ENCODE assay signal across 8 mouse cellular contexts in genomic region chr4:133132027-133132426, GRCm38 (mm10). TPM values are rescaled to one million over a fixed set of nuclear protein-coding genes. Genes with fewer than 3 reads are reported as not detected.
DNase-seq lines count a peak whose midpoint lies in the region; ATAC-seq lines count a peak whose summit lies in the region.

No protein-coding gene starts in this region.

- H3K4me2 ChIP-seq in forebrain, embryonic 11.5 days (ENCODE audit: low read depth, low read length, severe bottlenecking): peak overlapping the region; percentile 64
- H3K4me2 ChIP-seq in hindbrain, embryonic 11.5 days (replicated peaks; ENCODE audit: low read depth, low read length): peak overlapping the region; percentile 59
- peak overlapping the region; percentile 78 for H3K4me2 ChIP-seq in limb, embryonic 15.5 days
- H3K4me2 ChIP-seq in midbrain, embryonic 16.5 days (ENCODE audit: low read length): peak overlapping the region; percentile 98

- H3K9ac ChIP-seq in forebrain, embryonic 11.5 days (ENCODE audit: low read length): peak overlapping the region; percentile 84
- H3K9ac ChIP-seq in hindbrain, embryonic 11.5 days (ENCODE audit: low read depth, low read length): peak overlapping the region; percentile 52
- H3K9ac ChIP-seq in limb, embryonic 15.5 days: peak overlapping the region; percentile 93
- H3K9ac ChIP-seq in midbrain, embryonic 16.5 days (ENCODE audit: low read depth, low read length): 0 out of 2 replicates have a peak overlapping the region, but pooled peaks have one; percentile 13

- H3K36me3 ChIP-seq in forebrain, embryonic 11.5 days (ENCODE audit: control insufficient read depth, insufficient read depth, low read length): no peaks in the 10 kb centered on the region
- H3K36me3 ChIP-seq in hindbrain, embryonic 11.5 days (ENCODE audit: control insufficient read depth, insufficient read depth, low read length): no peaks in the 10 kb centered on the region
- peaks cover 6% of the 10 kb centered on the region; the same call in 1 of the 2 replicates for H3K36me3 ChIP-seq in limb, embryonic 15.5 days
- no peaks in the 10 kb centered on the region for H3K36me3 ChIP-seq in midbrain, embryonic 16.5 days (ENCODE audit: control insufficient read depth, insufficient read depth, low read length)

- DNase-seq in 3134 (ENCODE audit: extremely low read depth, insufficient read length, low spot score): peak; percentile 26
- peak; percentile 41 for DNase-seq in NIH3T3 (ENCODE audit: low read depth)
- DNase-seq in forebrain, embryonic 11.5 days (ENCODE audit: low spot score): no peak
- peak; percentile 26 for DNase-seq in hindbrain, embryonic 11.5 days (ENCODE audit: low spot score)
- no peak for DNase-seq in right cerebral cortex, postnatal 14 days
- no peak for DNase-seq in urinary bladder, postnatal 4 days (ENCODE audit: low spot score in 2 of 2)

- H3K4me3 ChIP-seq in forebrain, embryonic 11.5 days (ENCODE audit: low read depth, low read length): peak overlapping the region; percentile 97
- peak overlapping the region; percentile 98 for H3K4me3 ChIP-seq in hindbrain, embryonic 11.5 days (ENCODE audit: low read depth, low read length)
- peak overlapping the region; percentile 95 for H3K4me3 ChIP-seq in limb, embryonic 15.5 days
- H3K4me3 ChIP-seq in midbrain, embryonic 16.5 days (ENCODE audit: low read depth, low read length): peak overlapping the region; percentile 90

- H3K9me3 ChIP-seq in forebrain, embryonic 11.5 days (ENCODE audit: control insufficient read depth, low read length): no peaks in the 10 kb centered on the region; the same call in 1 of the 2 replicates
- no peaks in the 10 kb centered on the region for H3K9me3 ChIP-seq in hindbrain, embryonic 11.5 days (ENCODE audit: control insufficient read depth, low read length)
- H3K9me3 ChIP-seq in limb, embryonic 15.5 days: no peaks in the 10 kb centered on the region
- no peaks in the 10 kb centered on the region for H3K9me3 ChIP-seq in midbrain, embryonic 16.5 days (replicated peaks; ENCODE audit: control insufficient read depth, low read length, poor library complexity, severe bottlenecking)

- WGBS in forebrain, embryonic 11.5 days: 32% methylated on average over 6 of the region's 6 CpGs
- WGBS in hindbrain, embryonic 11.5 days: 32% methylated on average over 6 of the region's 6 CpGs
- WGBS in limb, embryonic 15.5 days: 4% methylated on average over 6 of the region's 6 CpGs
- WGBS in midbrain, embryonic 16.5 days: 19% methylated on average over 6 of the region's 6 CpGs

- peak overlapping the region; percentile 42; the same call in 1 of the 2 replicates for H3K27ac ChIP-seq in forebrain, embryonic 11.5 days (ENCODE audit: low read depth, low read length)
- H3K27ac ChIP-seq in hindbrain, embryonic 11.5 days (ENCODE audit: low read depth, low read length): 0 out of 2 replicates have a peak overlapping the region, but pooled peaks have one; percentile 39
- H3K27ac ChIP-seq in limb, embryonic 15.5 days: peak overlapping the region; percentile 91
- H3K27ac ChIP-seq in midbrain, embryonic 16.5 days (ENCODE audit: low read length): 0 out of 2 replicates have a peak overlapping the region, but pooled peaks have one; percentile 1

- no peak for ATAC-seq in forebrain, embryonic 11.5 days (replicated peaks; ENCODE audit: low FRiP score)
- no peak for ATAC-seq in hindbrain, embryonic 11.5 days (ENCODE audit: low FRiP score)
- ATAC-seq in limb, embryonic 15.5 days (ENCODE audit: insufficient number of reproducible peaks, low FRiP score, low TSS enrichment, low read depth): no peak
- no peak for ATAC-seq in midbrain, embryonic 16.5 days

- H3K27me3 ChIP-seq in forebrain, embryonic 11.5 days (ENCODE audit: control insufficient read depth, insufficient read depth, low read length): no peaks in the 10 kb centered on the region
- no peaks in the 10 kb centered on the region for H3K27me3 ChIP-seq in hindbrain, embryonic 11.5 days (ENCODE audit: control insufficient read depth, insufficient read depth, low read length)
- no peaks in the 10 kb centered on the region for H3K27me3 ChIP-seq in limb, embryonic 15.5 days
- H3K27me3 ChIP-seq in midbrain, embryonic 16.5 days (ENCODE audit: control insufficient read depth, insufficient read depth, low read depth, low read length): no peaks in the 10 kb centered on the region

- peaks cover 7% of the 10 kb centered on the region; the same call in 1 of the 2 replicates for H3K4me1 ChIP-seq in forebrain, embryonic 11.5 days (replicated peaks; ENCODE audit: control insufficient read depth, insufficient read depth, low read length)
- 0 out of 2 replicates have a peak, but pooled peaks cover 6% of the 10 kb centered on the region for H3K4me1 ChIP-seq in hindbrain, embryonic 11.5 days (replicated peaks; ENCODE audit: control insufficient read depth, insufficient read depth, low read length)
- H3K4me1 ChIP-seq in limb, embryonic 15.5 days: peaks cover 16% of the 10 kb centered on the region
- H3K4me1 ChIP-seq in midbrain, embryonic 16.5 days (ENCODE audit: control insufficient read depth, insufficient read depth, low read length): peaks cover 25% of the 10 kb centered on the region

RNA-seq across cellular contexts. Expression of gene Wasf2, which starts 1.7 kb away (rescaled TPM):
- 28.8 and 33.2 TPM in 2 replicates for polyA plus RNA-seq in forebrain, embryonic 11.5 days (2014; fragmentation: Nextera tagmentation; extraction: Ambion mirVana)
- polyA plus RNA-seq in hindbrain, embryonic 11.5 days (2014; fragmentation: Nextera tagmentation; extraction: Ambion mirVana): 34.6 and 58.4 TPM in 2 replicates
- 117 and 129 TPM in 2 replicates for polyA plus RNA-seq in limb, embryonic 15.5 days (2015; fragmentation: Nextera tagmentation; extraction: Ambion mirVana)
- polyA plus RNA-seq in midbrain, embryonic 16.5 days (2015; fragmentation: Nextera tagmentation; extraction: Ambion mirVana): 20.1 and 27.1 TPM in 2 replicates

Comparison
In these comparisons a context has a peak if more than half of its experiments do, and no peak if none do; other contexts are left out.
1. DNase-seq: peak in 3134 (single experiment), NIH3T3 (single experiment) and hindbrain, embryonic 11.5 days (single experiment); none in forebrain, embryonic 11.5 days (single experiment), right cerebral cortex, postnatal 14 days (single experiment) and urinary bladder, postnatal 4 days (0 of 2).
2. H3K27ac ChIP-seq: peak in every context shown above with its lines; median percentile 91 in limb, embryonic 15.5 days; 42 in forebrain, embryonic 11.5 days; 39 in hindbrain, embryonic 11.5 days; 1 in midbrain, embryonic 16.5 days.
3. H3K9ac ChIP-seq: peak in every context shown above with its lines; median percentile 93 in limb, embryonic 15.5 days; 84 in forebrain, embryonic 11.5 days; 52 in hindbrain, embryonic 11.5 days; 13 in midbrain, embryonic 16.5 days.
4. Peak in every context shown above with its lines, with median percentiles within 50 percentile points of each other: H3K4me2 ChIP-seq and H3K4me3 ChIP-seq.